Mouse (Mus musculus): Measurements from ENCODE around the gene Ruvbl1. TPM values are rescaled to one million over a fixed set of nuclear protein-coding genes. Genes with fewer than 3 reads are reported as not detected.
A peak's percentile ranks its signal among the peaks of the same experiment; 100 is the strongest.

Ruvbl1 gene
- polyA plus RNA-seq, 1 experiment from 2014 or later: 37.0 TPM

DNA sequence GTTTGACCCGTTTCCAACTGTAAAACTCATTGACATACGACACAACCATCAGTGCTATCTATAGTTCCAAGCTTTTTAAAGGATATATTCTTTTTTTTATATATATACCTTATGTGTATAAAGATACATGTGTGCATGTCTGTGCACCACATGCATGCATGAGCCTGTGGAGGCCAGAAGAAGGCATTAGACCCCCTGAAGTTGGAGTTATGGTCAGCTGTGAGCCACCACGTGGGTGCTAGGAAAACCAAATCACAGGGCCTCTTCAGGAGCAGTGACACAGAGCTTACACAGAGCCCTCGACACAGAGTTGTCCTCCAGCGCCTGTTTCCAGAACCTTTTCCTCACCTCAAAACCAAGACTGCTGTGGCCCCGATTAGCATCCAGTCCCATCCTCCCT is 24.6 kb downstream of the Ruvbl1 start:
- ATAC-seq (no peak), DNase-seq (no peak)
- WGBS (ENCODE audit: insufficient replicate concordance): 84% methylated on average over 6 of the region's 6 CpGs
- no peak for TF ChIP-seq CTCF (IDR thresholded peaks at IDR 0.05; ENCODE audit: low read depth)
- no peak for TF ChIP-seq EP300 (IDR thresholded peaks at IDR 0.05; ENCODE audit: low read depth)
- Histone ChIP-seq H3K4me2 (ENCODE audit: low read depth, low read length) (no peak overlapping the region), H3K4me3 (ENCODE audit: low read depth, low read length) (no peak overlapping the region), H3K27ac (ENCODE audit: low read depth) (no peak overlapping the region), H3K9me3 (ENCODE audit: low read length) (no peaks in the 10 kb centered on the region), H3K27me3 (ENCODE audit: insufficient read depth, low read length) (no peaks in the 10 kb centered on the region), H3K36me3 (replicated peaks; ENCODE audit: insufficient read depth, low read length) (peaks cover 34% of the 10 kb centered on the region; the same call in 1 of the 2 replicates), H3K4me1 (ENCODE audit: insufficient read depth) (peaks cover 3% of the 10 kb centered on the region; the same call in 1 of the 2 replicates), H3K9ac (replicated peaks) (no peak overlapping the region)

DNA sequence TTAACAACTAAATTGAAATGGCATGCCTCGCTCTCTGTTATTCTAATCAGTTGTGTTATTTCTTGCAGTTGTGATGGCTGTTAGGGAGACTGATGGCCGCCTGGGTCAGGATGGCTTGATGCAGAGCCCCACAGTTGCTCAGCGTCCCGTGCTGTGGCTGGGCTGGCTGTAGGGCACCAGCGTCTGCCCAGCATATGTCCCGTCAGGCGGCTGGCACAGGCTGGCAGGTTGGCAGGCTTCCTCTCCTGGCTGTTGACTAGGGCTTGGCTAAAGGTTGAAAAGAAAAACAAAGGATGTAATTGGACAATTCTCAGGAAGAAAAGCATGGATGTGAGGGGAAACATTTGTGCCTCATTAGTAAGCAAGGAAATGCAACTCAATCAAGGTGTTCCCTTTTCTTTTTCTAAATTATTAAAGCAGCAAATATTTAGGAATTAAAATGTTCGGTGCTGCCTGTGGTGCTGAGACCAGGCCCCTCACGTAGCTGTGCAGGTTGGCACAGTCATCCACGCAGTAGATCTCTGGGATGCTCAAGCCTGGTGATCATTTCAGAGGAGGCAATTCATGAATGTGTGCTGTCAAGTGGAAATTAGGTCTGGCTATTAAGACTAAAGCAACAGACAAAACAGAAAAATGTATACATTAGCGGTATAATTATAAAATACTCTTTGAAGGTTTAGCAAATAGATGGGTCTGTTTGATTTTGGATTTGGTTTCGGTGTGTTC is 25.6 kb downstream of the Ruvbl1 start:
- Histone ChIP-seq H3K4me1 (ENCODE audit: insufficient read depth) (peaks cover 2% of the 10 kb centered on the region; the same call in 1 of the 2 replicates), H3K27me3 (ENCODE audit: insufficient read depth, low read length) (no peaks in the 10 kb centered on the region), H3K4me2 (ENCODE audit: low read depth, low read length) (no peak overlapping the region), H3K9ac (replicated peaks) (no peak overlapping the region), H3K27ac (ENCODE audit: low read depth) (no peak overlapping the region), H3K36me3 (replicated peaks; ENCODE audit: insufficient read depth, low read length) (peaks cover 29% of the 10 kb centered on the region; the same call in 1 of the 2 replicates), H3K9me3 (ENCODE audit: low read length) (no peaks in the 10 kb centered on the region), H3K4me3 (ENCODE audit: low read depth, low read length) (no peak overlapping the region)
- TF ChIP-seq CTCF (IDR thresholded peaks at IDR 0.05; ENCODE audit: low read depth) (no peak), EP300 (IDR thresholded peaks at IDR 0.05; ENCODE audit: low read depth) (no peak)
- ATAC-seq (no peak), DNase-seq (no peak)
- 90% methylated on average over 12 of the region's 12 CpGs for WGBS (ENCODE audit: insufficient replicate concordance)

DNA sequence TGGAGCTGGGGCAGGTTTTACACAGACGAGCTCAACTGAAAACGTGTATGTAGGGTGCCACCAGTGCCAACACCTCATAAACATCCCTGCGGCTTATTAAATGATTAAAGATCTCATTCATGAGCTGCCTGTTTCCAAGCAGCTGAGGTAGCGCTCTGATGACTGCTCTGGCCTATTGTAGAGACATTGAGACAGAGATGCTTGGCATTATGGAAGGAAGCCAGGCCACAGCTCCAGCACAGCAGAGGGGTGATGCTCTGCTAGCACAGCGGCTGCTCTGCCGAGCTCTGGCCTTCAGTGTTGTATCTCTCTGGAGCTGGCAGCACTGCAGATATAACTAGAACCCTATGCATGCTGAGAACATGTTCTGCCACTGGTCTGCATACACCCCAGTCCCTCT is 28.5 kb downstream of the Ruvbl1 start:
- Histone ChIP-seq H3K27me3 (ENCODE audit: insufficient read depth, low read length) (no peaks in the 10 kb centered on the region), H3K27ac (ENCODE audit: low read depth) (no peak overlapping the region), H3K36me3 (replicated peaks; ENCODE audit: insufficient read depth, low read length) (peaks cover 22% of the 10 kb centered on the region; the same call in 1 of the 2 replicates), H3K9ac (replicated peaks) (no peak overlapping the region), H3K4me3 (ENCODE audit: low read depth, low read length) (no peak overlapping the region), H3K4me1 (ENCODE audit: insufficient read depth) (no peaks in the 10 kb centered on the region), H3K9me3 (ENCODE audit: low read length) (no peaks in the 10 kb centered on the region), H3K4me2 (ENCODE audit: low read depth, low read length) (no peak overlapping the region)
- 82% methylated on average over 6 of the region's 6 CpGs for WGBS (ENCODE audit: insufficient replicate concordance)
- DNase-seq (no peak), ATAC-seq (no peak)
- TF ChIP-seq EP300 (IDR thresholded peaks at IDR 0.05; ENCODE audit: low read depth): no peak
- TF ChIP-seq CTCF (IDR thresholded peaks at IDR 0.05; ENCODE audit: low read depth): no peak

DNA sequence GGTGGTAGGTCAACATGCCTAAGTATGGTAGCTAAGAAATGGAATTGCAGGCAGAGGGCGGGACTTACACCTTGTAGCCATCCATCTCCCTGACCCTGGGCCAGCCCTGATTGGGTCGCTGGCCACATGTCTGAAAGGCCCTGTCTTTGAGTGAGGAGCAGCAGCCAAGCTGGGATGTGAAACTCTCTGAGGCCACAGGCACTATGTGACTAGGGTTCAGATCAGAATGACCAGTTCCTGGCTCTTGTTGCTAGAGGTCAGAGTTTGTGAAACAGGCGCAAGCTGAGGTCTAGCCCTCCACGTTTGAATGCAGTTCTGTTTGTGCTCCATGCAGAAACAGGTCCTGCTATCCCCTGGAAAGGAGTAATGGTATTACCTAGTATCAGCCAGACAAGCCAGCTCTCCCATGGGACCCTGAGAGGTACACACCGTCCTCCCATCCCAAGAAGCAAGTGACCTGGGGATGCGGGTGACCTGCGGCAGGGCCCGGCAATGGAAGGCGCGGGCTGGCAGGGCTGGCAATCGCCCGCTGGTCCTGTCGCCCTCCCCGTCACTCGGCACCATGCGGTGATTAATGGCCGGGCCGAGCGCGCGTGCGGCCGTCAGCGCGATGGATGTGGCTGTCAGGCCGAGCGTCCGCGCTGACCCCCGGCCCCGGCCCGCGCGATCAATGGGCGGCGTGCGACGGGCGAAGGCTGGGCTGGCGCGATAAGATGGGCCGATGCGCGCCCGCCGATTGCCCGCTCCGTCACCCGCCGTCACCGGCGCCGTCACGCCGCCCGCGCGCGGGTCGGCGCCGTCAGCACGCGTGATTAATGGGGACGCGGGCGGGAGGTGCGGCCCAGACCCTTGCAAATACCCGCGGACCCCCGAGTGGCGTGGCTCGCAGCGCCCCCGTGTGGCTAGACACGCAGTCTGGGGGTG is 34.5 kb downstream of the Ruvbl1 start:
- WGBS (ENCODE audit: insufficient replicate concordance): 4% methylated on average over 72 of the region's 76 CpGs
- peaks cover 23% of the 10 kb centered on the region for H3K36me3 ChIP-seq (replicated peaks; ENCODE audit: insufficient read depth, low read length)
- H3K27ac ChIP-seq (ENCODE audit: low read depth): peak overlapping the region; percentile 60; the same call in 1 of the 2 replicates

DNA sequence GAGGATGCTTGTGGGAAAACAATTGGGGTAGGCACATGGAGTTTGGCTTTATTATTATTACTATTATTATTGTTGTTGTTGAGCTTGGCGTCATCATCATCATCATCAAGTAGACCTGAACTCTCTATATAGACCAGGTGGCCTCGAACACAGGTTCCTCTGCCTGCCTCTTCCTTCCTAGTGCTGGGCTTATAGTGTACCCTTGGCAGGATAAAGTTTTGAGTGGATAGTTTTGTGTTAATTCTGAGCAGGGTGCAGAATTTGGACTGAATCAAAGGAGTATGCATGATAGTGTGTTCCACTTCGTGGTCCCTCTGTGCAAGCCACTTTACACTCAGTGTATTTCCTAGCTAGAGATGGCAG is 35.2 kb downstream of the Ruvbl1 start:
- DNase-seq: no peak
- TF ChIP-seq EP300 (IDR thresholded peaks at IDR 0.05; ENCODE audit: low read depth) (no peak), CTCF (IDR thresholded peaks at IDR 0.05; ENCODE audit: low read depth) (no peak)
- H3K36me3 ChIP-seq (replicated peaks; ENCODE audit: insufficient read depth, low read length): peaks cover 29% of the 10 kb centered on the region
- no peak for ATAC-seq
- H3K27me3 ChIP-seq (ENCODE audit: insufficient read depth, low read length): no peaks in the 10 kb centered on the region
- no peaks in the 10 kb centered on the region for H3K9me3 ChIP-seq (ENCODE audit: low read length)
- 3% methylated on average over 3 of the region's 3 CpGs for WGBS (ENCODE audit: insufficient replicate concordance)
- H3K4me3 ChIP-seq (ENCODE audit: low read depth, low read length): peak overlapping the region; percentile 64
- 0 out of 2 replicates have a peak overlapping the region, but pooled peaks have one; percentile 78 for H3K27ac ChIP-seq (ENCODE audit: low read depth)
- peaks cover 48% of the 10 kb centered on the region for H3K4me1 ChIP-seq (ENCODE audit: insufficient read depth)
- peak overlapping the region; percentile 99 for H3K4me2 ChIP-seq (ENCODE audit: low read depth, low read length)
- peak overlapping the region; percentile 65 for H3K9ac ChIP-seq (replicated peaks)

More for the DNA sequence above, 34.5 kb downstream of the Ruvbl1 start:
- H3K4me1 ChIP-seq (ENCODE audit: insufficient read depth): peaks cover 48% of the 10 kb centered on the region
- no peaks in the 10 kb centered on the region for H3K9me3 ChIP-seq (ENCODE audit: low read length)
- peak overlapping the region; percentile 99 for H3K4me2 ChIP-seq (ENCODE audit: low read depth, low read length)
- peak overlapping the region; percentile 65 for H3K9ac ChIP-seq (replicated peaks)
- no peaks in the 10 kb centered on the region for H3K27me3 ChIP-seq (ENCODE audit: insufficient read depth, low read length)
- TF ChIP-seq EP300 (IDR thresholded peaks at IDR 0.05; ENCODE audit: low read depth) (no peak), CTCF (IDR thresholded peaks at IDR 0.05; ENCODE audit: low read depth) (peak; percentile 73)
- ATAC-seq (peak; percentile 31), DNase-seq (peak; percentile 66)
- peak overlapping the region; percentile 64 for H3K4me3 ChIP-seq (ENCODE audit: low read depth, low read length)

Measured in liver, postnatal 0 days (tissue).